Mouse (Mus musculus): ENCODE measurements around the gene Olfr1336. TPM values are rescaled to one million over a fixed set of nuclear protein-coding genes. Genes with fewer than 3 reads are reported as not detected.
"Not testable (repeated sequence)": the region's sequence is repeated elsewhere in the genome, so short reads cannot be mapped to it uniquely, and the experiment has no call there.

Gene Olfr1336
- polyA plus RNA-seq, 1 experiment from 2014 or later, result not detected

- H3K9ac ChIP-seq, result not testable (repeated sequence)
These were observed 21.7 kb downstream of the Olfr1336 start for GRCm38 (mm10) chr7:6477633-6478032.

GRCm38 (mm10) chr7:6486841-6487240 lies 30.9 kb downstream of the Olfr1336 start, which contains the start of gene Olfr5:
Olfr5 (minus strand) TSS chr7:6486941.
- no peaks in the 10 kb centered on the region for H3K9me3 ChIP-seq
- H3K4me3 ChIP-seq, result no peak within 1 kb of the TSS
- 25% methylated on average over 2 of the region's 2 CpGs for WGBS
- no peak within 1 kb of the TSS for H3K9ac ChIP-seq
- no peaks in the 10 kb centered on the region for H3K4me1 ChIP-seq
- no peak within 1 kb of the TSS for H3K4me2 ChIP-seq
- H3K27me3 ChIP-seq, result no peaks in the 10 kb centered on the region
- no peak for ATAC-seq (ENCODE audit: insufficient number of reproducible peaks, low FRiP score, low TSS enrichment, low read depth)
- H3K36me3 ChIP-seq, result no peaks in the 10 kb centered on the region
- no peak within 1 kb of the TSS for H3K27ac ChIP-seq

More at GRCm38 (mm10) chr7:6477633-6478032, 21.7 kb downstream of the Olfr1336 start:
- H3K4me2 ChIP-seq; ATAC-seq (ENCODE audit: insufficient number of reproducible peaks, low FRiP score, low TSS enrichment, low read depth); H3K27me3 ChIP-seq; H3K36me3 ChIP-seq; H3K4me1 ChIP-seq; H3K4me3 ChIP-seq; H3K27ac ChIP-seq; H3K9me3 ChIP-seq: not testable (repeated sequence)
- WGBS, result 74% methylated on average over 2 of the region's 2 CpGs

- H3K27me3 ChIP-seq, result no peaks in the 10 kb centered on the region
- H3K9ac ChIP-seq, result no peak within 1 kb of the TSS
- peaks cover 5% of the 10 kb centered on the region; the same call in 1 of the 2 replicates for H3K9me3 ChIP-seq
- H3K36me3 ChIP-seq, result no peaks in the 10 kb centered on the region
- no peak for ATAC-seq (ENCODE audit: insufficient number of reproducible peaks, low FRiP score, low TSS enrichment, low read depth)
- H3K4me1 ChIP-seq, result no peaks in the 10 kb centered on the region
- H3K4me2 ChIP-seq, result no peak within 1 kb of the TSS
- no peak within 1 kb of the TSS for H3K27ac ChIP-seq
- 63% methylated on average over 1 of the region's 1 CpGs for WGBS
- H3K4me3 ChIP-seq, result no peak within 1 kb of the TSS
These were observed 43.7 kb downstream of the Olfr1336 start, which contains the start of gene Olfr1347 for GRCm38 (mm10) chr7:6499655-6500054. Olfr1347 (minus strand) TSS chr7:6499755.

GRCm38 (mm10) chr7:6508648-6509047 lies 52.7 kb downstream of the Olfr1336 start, which contains the start of gene Olfr1348:
Olfr1348 (minus strand) TSS chr7:6508748.
- 87% methylated on average over 1 of the region's 1 CpGs for WGBS
- Histone ChIP-seq H3K4me2 (no peak within 1 kb of the TSS), H3K36me3 (no peaks in the 10 kb centered on the region), H3K9me3 (peaks cover 3% of the 10 kb centered on the region; the same call in 1 of the 2 replicates), H3K4me1 (no peaks in the 10 kb centered on the region), H3K27ac (no peak within 1 kb of the TSS), H3K9ac (no peak within 1 kb of the TSS), H3K27me3 (no peaks in the 10 kb centered on the region), H3K4me3 (no peak within 1 kb of the TSS)
- no peak for ATAC-seq (ENCODE audit: insufficient number of reproducible peaks, low FRiP score, low TSS enrichment, low read depth)

Other genes starting within 250 kb of the Olfr1336 start
- gene Zscan5b, start 233.9 kb upstream of the Olfr1336 start, polyA plus RNA-seq (2015; fragmentation: Nextera tagmentation; extraction: Ambion mirVana), result not detected in 2 replicates
- gene Epp13, start 203.5 kb upstream of the Olfr1336 start, polyA plus RNA-seq (2015; fragmentation: Nextera tagmentation; extraction: Ambion mirVana), result not detected in 2 replicates
- gene Zfp667, start 169.6 kb upstream of the Olfr1336 start, polyA plus RNA-seq (2015; fragmentation: Nextera tagmentation; extraction: Ambion mirVana), result 8.9 and 9.1 TPM in 2 replicates
- 5.3 and 5.9 TPM in 2 replicates for gene Zfp583, start 124.9 kb upstream of the Olfr1336 start, polyA plus RNA-seq (2015; fragmentation: Nextera tagmentation; extraction: Ambion mirVana)
- 1.9 and 2.1 TPM in 2 replicates for gene Gm3854, start 112.4 kb upstream of the Olfr1336 start, polyA plus RNA-seq (2015; fragmentation: Nextera tagmentation; extraction: Ambion mirVana)
- 2.9 and 3.3 TPM in 2 replicates for gene Zfp78, start 92.9 kb upstream of the Olfr1336 start, polyA plus RNA-seq (2015; fragmentation: Nextera tagmentation; extraction: Ambion mirVana)
- gene Zfp28, start 72.9 kb upstream of the Olfr1336 start, polyA plus RNA-seq (2015; fragmentation: Nextera tagmentation; extraction: Ambion mirVana), result 7.8 and 9.2 TPM in 2 replicates
- gene Smim17, start 57.5 kb upstream of the Olfr1336 start, polyA plus RNA-seq (2015; fragmentation: Nextera tagmentation; extraction: Ambion mirVana), result 0.29 and 0.56 TPM in 2 replicates
- gene Gm20715, start 45.9 kb upstream of the Olfr1336 start, polyA plus RNA-seq (2015; fragmentation: Nextera tagmentation; extraction: Ambion mirVana), result not detected in 2 replicates
- not detected in 2 replicates for gene Olfr1344, start 17.5 kb upstream of the Olfr1336 start, polyA plus RNA-seq (2015; fragmentation: Nextera tagmentation; extraction: Ambion mirVana)
- not detected in 2 replicates for gene Olfr1346, start 10.9 kb downstream of the Olfr1336 start, polyA plus RNA-seq (2015; fragmentation: Nextera tagmentation; extraction: Ambion mirVana)
- not detected in 2 replicates for gene Olfr5, start 30.8 kb downstream of the Olfr1336 start, polyA plus RNA-seq (2015; fragmentation: Nextera tagmentation; extraction: Ambion mirVana)
- gene Olfr1347, start 43.6 kb downstream of the Olfr1336 start, polyA plus RNA-seq (2015; fragmentation: Nextera tagmentation; extraction: Ambion mirVana), result not detected in 2 replicates
- gene Olfr1348, start 52.6 kb downstream of the Olfr1336 start, polyA plus RNA-seq (2015; fragmentation: Nextera tagmentation; extraction: Ambion mirVana), result not detected in 2 replicates
- gene Olfr1349, start 66.8 kb downstream of the Olfr1336 start, polyA plus RNA-seq (2015; fragmentation: Nextera tagmentation; extraction: Ambion mirVana), result not detected in 2 replicates
- not detected in 2 replicates for gene Olfr1350, start 108.7 kb downstream of the Olfr1336 start, polyA plus RNA-seq (2015; fragmentation: Nextera tagmentation; extraction: Ambion mirVana)
- gene Zim1, start 240.3 kb downstream of the Olfr1336 start, polyA plus RNA-seq (2015; fragmentation: Nextera tagmentation; extraction: Ambion mirVana), result 8.6 and 13.6 TPM in 2 replicates